Mouse (Mus musculus): ENCODE results near the gene Wdr12. TPM values are rescaled to one million over a fixed set of nuclear protein-coding genes. Genes with fewer than 3 reads are reported as not detected.

Wdr12 gene
- total RNA-seq, 2 experiments from 2014 or later: 32.0 to 35.7 TPM

Other genes starting within 250 kb of the Wdr12 start
- 10 to 100 TPM; 89.7 to 92.1 TPM for gene Fam117b, start 185.6 kb downstream of the Wdr12 start, total RNA-seq (2021)
- gene Ica1l, start 55.5 kb downstream of the Wdr12 start, total RNA-seq (2021): 10 to 100 TPM; 49.5 to 54.3 TPM
- gene Carf, start 398 bp downstream of the Wdr12 start, total RNA-seq (2021): 10 to 100 TPM; 23.7 to 24.0 TPM
- 10 to 100 TPM; 28.2 to 31.4 TPM for gene Nbeal1, start 82.0 kb upstream of the Wdr12 start, total RNA-seq (2021)
- gene Cyp20a1, start 244.7 kb upstream of the Wdr12 start, total RNA-seq (2021): 10 to 100 TPM; 13.6 to 18.1 TPM

All from left cerebral cortex, postnatal 4 days (tissue).